Mouse (Mus musculus): ENCODE measurements around the gene Fetub. TPM values are rescaled to one million over a fixed set of nuclear protein-coding genes. Genes with fewer than 3 reads are reported as not detected.
"Not testable (repeated sequence)": the region's sequence is repeated elsewhere in the genome, so short reads cannot be mapped to it uniquely, and the experiment has no call there.

Fetub gene
- total RNA-seq, 2 experiments from 2014 or later, result 0.45 TPM; not detected in 1

- DNase-seq (ENCODE audit: low spot score), result no peak
Observed at GRCm38 (mm10) chr16:22909290-22909689, 8.8 kb upstream of the Fetub start.

- no peak for DNase-seq (ENCODE audit: low spot score)
Observed at GRCm38 (mm10) chr16:22911986-22912385, 6.1 kb upstream of the Fetub start.

- DNase-seq (ENCODE audit: low spot score), result no peak
Observed at GRCm38 (mm10) chr16:22912886-22913285, 5.2 kb upstream of the Fetub start.

- DNase-seq (ENCODE audit: low spot score), result no peak
Observed at GRCm38 (mm10) chr16:22914276-22914675, 3.9 kb upstream of the Fetub start.

- no peak for DNase-seq (ENCODE audit: low spot score)
Observed at GRCm38 (mm10) chr16:22918664-22919312, 654 bp downstream of the Fetub start.

GRCm38 (mm10) chr16:22919971-22920854 lies 2.1 kb downstream of the Fetub start:
- peak; percentile 10 for DNase-seq (ENCODE audit: low spot score)

- no peak for DNase-seq (ENCODE audit: low spot score)
Observed at GRCm38 (mm10) chr16:22921761-22922160, 3.6 kb downstream of the Fetub start.

GRCm38 (mm10) chr16:22922433-22922832 lies 4.3 kb downstream of the Fetub start:
- no peak for DNase-seq (ENCODE audit: low spot score)

GRCm38 (mm10) chr16:22929575-22929974 lies 11.4 kb downstream of the Fetub start:
- DNase-seq (ENCODE audit: low spot score), result no peak

GRCm38 (mm10) chr16:22931431-22932200 lies 13.5 kb downstream of the Fetub start:
- DNase-seq (ENCODE audit: low spot score), result no peak

- DNase-seq (ENCODE audit: low spot score), result no peak
Observed at GRCm38 (mm10) chr16:22937631-22938030, 19.5 kb downstream of the Fetub start.

- no peak for DNase-seq (ENCODE audit: low spot score)
Observed at GRCm38 (mm10) chr16:22938541-22938940, 20.4 kb downstream of the Fetub start.

- DNase-seq (ENCODE audit: low spot score), result no peak
Observed at GRCm38 (mm10) chr16:22939120-22939695, 21.1 kb downstream of the Fetub start.

GRCm38 (mm10) chr16:22941825-22942476 lies 23.8 kb downstream of the Fetub start:
- not testable (repeated sequence) for DNase-seq (ENCODE audit: low spot score)

- no peak for DNase-seq (ENCODE audit: low spot score)
Observed at GRCm38 (mm10) chr16:22947371-22947770, 29.2 kb downstream of the Fetub start.

GRCm38 (mm10) chr16:22950840-22951395 lies 32.8 kb downstream of the Fetub start, which contains the start of gene Hrg:
Gene Hrg, plus strand, starts transcription at chr16:22951072.
- DNase-seq (ENCODE audit: low spot score), result no peak

- no peak for DNase-seq (ENCODE audit: low spot score)
Observed at GRCm38 (mm10) chr16:22953069-22953468, 34.9 kb downstream of the Fetub start.

GRCm38 (mm10) chr16:22955397-22956084 lies 37.4 kb downstream of the Fetub start:
- DNase-seq (ENCODE audit: low spot score), result no peak

GRCm38 (mm10) chr16:22956085-22956439 lies 37.9 kb downstream of the Fetub start:
- no peak for DNase-seq (ENCODE audit: low spot score)

- no peak for DNase-seq (ENCODE audit: low spot score)
Observed at GRCm38 (mm10) chr16:22961073-22961472, 42.9 kb downstream of the Fetub start.

Measured in gastrocnemius, adult 18-20 months (tissue).